Mouse (Mus musculus) liver, postnatal 0 days (tissue): ENCODE measurements around the gene Mrpl11.
"Not testable (repeated sequence)": the region's sequence is repeated elsewhere in the genome, so short reads cannot be mapped to it uniquely, and the experiment has no call there.

Experiments
- CTCF ChIP-seq: sonication (generic); IDR thresholded peaks from 2 replicates; pipeline ENCODE4 v1.5.1; 2016; ENCODE audit warnings: antibody characterized with exemption, low read depth
- EP300 ChIP-seq: IDR thresholded peaks from 2 replicates; pipeline ENCODE4 v1.6.1; 2016; ENCODE audit warnings: antibody characterized with exemption, low read depth, mild to moderate bottlenecking

- not testable (repeated sequence) for TF ChIP-seq EP300, CTCF
Measured at GRCm38 (mm10) chr19:4948641-4949040, 13.3 kb upstream of the Mrpl11 start.
